Mouse (Mus musculus) C2C12 (cell line): ENCODE data around the gene Nip7.

Experiments
- CEBPB ChIP-seq: IDR thresholded peaks from one replicate; pipeline ENCODE4 v1.6.1; 2011; ENCODE audit warnings: low read depth, mild to moderate bottlenecking, control low read depth, moderate library complexity
- CTCF ChIP-seq: IDR thresholded peaks from one replicate; pipeline ENCODE4 v1.5.1; 2011; ENCODE audit not compliant: control insufficient read depth, insufficient read depth, insufficient read length
- FOSL1 ChIP-seq: IDR thresholded peaks from one replicate; pipeline ENCODE4 v1.8.0; 2011; ENCODE audit warnings: mild to moderate bottlenecking, low read length; ENCODE audit not compliant: poor library complexity, insufficient read depth, severe bottlenecking
- MAX ChIP-seq: IDR thresholded peaks from one replicate; pipeline ENCODE4 v1.6.1; 2011; ENCODE audit warnings: mild to moderate bottlenecking, control low read depth
- MYOD1 ChIP-seq: IDR thresholded peaks from one replicate; pipeline ENCODE4 v1.6.1; 2011; ENCODE audit warnings: low read depth; ENCODE audit not compliant: control insufficient read depth, insufficient read length
- USF1 ChIP-seq: IDR thresholded peaks from one replicate; pipeline ENCODE4 v1.6.1; 2011; ENCODE audit warnings: low read depth, mild to moderate bottlenecking, control low read depth, moderate library complexity

DNA sequence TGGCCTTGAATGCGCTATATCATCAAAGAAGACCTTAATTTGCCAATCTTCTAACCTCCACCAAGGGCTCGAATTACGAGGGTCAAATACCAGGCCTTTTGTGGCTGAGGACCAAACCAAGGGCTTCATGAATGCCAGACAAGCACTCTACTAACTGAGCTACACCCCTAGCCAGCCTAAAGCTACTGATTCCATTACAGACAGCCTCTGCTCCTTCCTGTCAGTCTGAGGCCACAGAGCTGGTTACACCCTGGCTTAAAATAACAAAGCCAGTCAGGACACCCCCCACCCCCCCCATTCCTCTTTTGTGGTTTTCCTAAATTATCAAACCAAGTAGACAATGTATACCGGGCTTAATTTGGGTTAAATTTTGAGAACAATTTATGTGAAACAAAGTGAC, 17.0 kb downstream of the Nip7 start:
- no peak for TF ChIP-seq MAX
- no peak for TF ChIP-seq FOSL1
- TF ChIP-seq CTCF, result no peak
- TF ChIP-seq USF1, result no peak
- no peak for TF ChIP-seq CEBPB
- no peak for TF ChIP-seq MYOD1
